Mouse (Mus musculus) embryonic fibroblast, embryonic 13.5 days (primary cell): ENCODE results near the gene Hhip. TPM values are rescaled to one million over a fixed set of nuclear protein-coding genes. Genes with fewer than 3 reads are reported as not detected.
A peak's percentile ranks its signal among the peaks of the same experiment; 100 is the strongest.

ENCODE experiments used
- H3K27ac ChIP-seq: 2 replicates; pipeline ENCODE4 v1.5.1; 2012; ENCODE audit warnings: low read length, control low read depth, inconsistent platforms; ENCODE audit not compliant: insufficient read depth
- H3K4me1 ChIP-seq: 2 replicates; pipeline ENCODE4 v1.6.1; 2011; ENCODE audit warnings: low read length; ENCODE audit not compliant: control insufficient read depth, insufficient read depth
- H3K4me3 ChIP-seq: 2 replicates; pipeline ENCODE4 v1.5.1; 2011; ENCODE audit warnings: mild to moderate bottlenecking, control low read depth, low read length; ENCODE audit not compliant: insufficient read depth
- CTCF ChIP-seq: IDR thresholded peaks from 2 replicates; pipeline ENCODE4 v1.5.1; 2011; ENCODE audit warnings: mild to moderate bottlenecking, control low read depth, low read length, moderate library complexity, borderline replicate concordance; ENCODE audit not compliant: insufficient read depth
- POLR2A ChIP-seq: IDR thresholded peaks from 2 replicates; pipeline ENCODE4 v1.6.1; 2011; ENCODE audit warnings: low read depth, mild to moderate bottlenecking, control low read depth, low read length, moderate library complexity
- polyA plus RNA-seq: library from polyadenylated mRNA; stranded (reverse); fragments of >200 nt; gene quantifications from 2 replicates; pipeline ENCODE4 v1.2.4, GENCODE M21; 2011; ENCODE audit warnings: low read depth; ENCODE audit not compliant: missing spikeins, insufficient read length

Hhip gene
- 1.1 and 2.4 TPM in 2 replicates for polyA plus RNA-seq

- Histone ChIP-seq H3K4me1 (peaks cover 7% of the 10 kb centered on the region; the same call in 1 of the 2 replicates), H3K27ac (no peak within 1 kb of the TSS), H3K4me3 (peak within 1 kb of the TSS; percentile 65)
- no peak for TF ChIP-seq POLR2A
- no peak for TF ChIP-seq CTCF
Observed at GRCm38 (mm10) chr8:80057198-80058174, at the start of gene Hhip. TSS of gene Hhip (minus strand) at chr8:80058006.

GRCm38 (mm10) chr8:80087021-80087420, 29.2 kb upstream of the Hhip start:
- H3K4me3 ChIP-seq, result no peak overlapping the region
- no peak for TF ChIP-seq POLR2A
- TF ChIP-seq CTCF, result no peak

GRCm38 (mm10) chr8:80058193-80058592, 387 bp upstream of the Hhip start:
- TF ChIP-seq CTCF (no peak), POLR2A (no peak)
- Histone ChIP-seq H3K4me1 (peaks cover 7% of the 10 kb centered on the region; the same call in 1 of the 2 replicates), H3K4me3 (no peak overlapping the region), H3K27ac (no peak overlapping the region)

More at GRCm38 (mm10) chr8:80087021-80087420, 29.2 kb upstream of the Hhip start:
- Histone ChIP-seq H3K27ac (no peak overlapping the region), H3K4me1 (peaks cover 2% of the 10 kb centered on the region; the same call in 1 of the 2 replicates)

- no peak for TF ChIP-seq CTCF
- peaks cover 8% of the 10 kb centered on the region; the same call in 1 of the 2 replicates for H3K4me1 ChIP-seq
- no peak overlapping the region for H3K27ac ChIP-seq
- peak overlapping the region; percentile 65 for H3K4me3 ChIP-seq
Observed at GRCm38 (mm10) chr8:80056331-80057070, 1.3 kb downstream of the Hhip start.

GRCm38 (mm10) chr8:80055777-80056176, 2.0 kb downstream of the Hhip start:
- H3K4me3 ChIP-seq, result no peak overlapping the region
- TF ChIP-seq POLR2A (no peak), CTCF (no peak)
- H3K4me1 ChIP-seq, result peaks cover 10% of the 10 kb centered on the region; the same call in 1 of the 2 replicates
- H3K27ac ChIP-seq, result no peak overlapping the region

- Histone ChIP-seq H3K27ac (no peak overlapping the region), H3K4me1 (peaks cover 10% of the 10 kb centered on the region; the same call in 1 of the 2 replicates), H3K4me3 (no peak overlapping the region)
- TF ChIP-seq POLR2A, result no peak
- TF ChIP-seq CTCF, result no peak
Observed at GRCm38 (mm10) chr8:80055094-80055493, 2.7 kb downstream of the Hhip start.

- Histone ChIP-seq H3K27ac (no peak overlapping the region), H3K4me3 (no peak overlapping the region), H3K4me1 (peaks cover 10% of the 10 kb centered on the region; the same call in 1 of the 2 replicates)
- no peak for TF ChIP-seq CTCF
- no peak for TF ChIP-seq POLR2A
Observed at GRCm38 (mm10) chr8:80054216-80054615, 3.6 kb downstream of the Hhip start.

GRCm38 (mm10) chr8:80052838-80053237, 5.0 kb downstream of the Hhip start:
- TF ChIP-seq POLR2A, result no peak
- TF ChIP-seq CTCF, result no peak
- H3K4me1 ChIP-seq, result peaks cover 10% of the 10 kb centered on the region; the same call in 1 of the 2 replicates
- no peak overlapping the region for H3K4me3 ChIP-seq
- no peak overlapping the region for H3K27ac ChIP-seq

GRCm38 (mm10) chr8:80051494-80051893, 6.3 kb downstream of the Hhip start:
- no peak overlapping the region for H3K27ac ChIP-seq
- TF ChIP-seq POLR2A, result no peak
- H3K4me1 ChIP-seq, result peaks cover 6% of the 10 kb centered on the region; the same call in 1 of the 2 replicates
- no peak overlapping the region for H3K4me3 ChIP-seq
